Mouse (Mus musculus): ENCODE measurements at regions not wholly inside any gene's neighbourhood (a gene's known extent, or its start where the extent isn't known, plus 50 kb on each side); places are given as distances from the start of the nearest gene placed in this dataset.

DNA sequence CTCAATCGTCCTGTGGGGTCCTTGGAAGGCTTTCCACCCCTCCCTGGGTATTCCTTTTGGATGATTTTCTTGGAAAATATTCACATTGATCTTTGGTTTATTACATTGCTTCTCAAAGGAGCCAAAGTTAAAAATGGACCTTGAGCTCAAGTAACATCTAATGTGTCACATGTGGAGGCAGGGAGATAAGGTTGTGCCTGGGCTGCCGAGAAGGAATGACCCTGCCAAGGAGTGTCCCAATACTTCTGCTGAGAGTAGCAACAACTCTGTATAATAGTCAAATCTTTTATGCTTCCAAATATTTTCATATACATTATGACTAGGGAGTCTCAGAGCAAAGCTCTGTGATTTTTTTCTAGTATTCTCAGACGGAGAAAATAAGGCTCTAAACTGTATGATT is 113.4 kb upstream of the Nt5c1b start:
- DNase-seq: no peak

DNA sequence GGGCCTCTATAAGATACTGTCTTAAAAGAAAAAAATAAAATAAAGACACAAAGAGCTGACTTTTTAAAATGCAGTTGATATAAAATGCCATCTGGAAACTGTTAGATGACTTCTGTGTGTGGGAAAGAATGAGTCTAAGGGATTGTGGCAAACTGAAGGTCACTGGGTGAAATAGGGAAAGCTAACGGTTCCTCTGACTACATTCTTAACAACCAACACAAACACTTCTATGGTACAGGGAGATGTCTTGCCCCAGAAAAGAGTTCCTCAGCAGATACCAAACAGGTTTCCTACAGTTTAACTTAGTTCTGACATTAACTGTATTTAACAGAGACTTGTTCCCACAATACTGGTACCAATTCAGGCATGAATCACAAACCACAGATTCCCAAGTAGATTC is 103.6 kb upstream of the Nt5c1b start:
- DNase-seq: no peak

- DNase-seq: no peak
These were observed 97.7 kb upstream of the Nt5c1b start for GRCm38 (mm10) chr12:10272038-10272437.

- DNase-seq: no peak
These were observed 94.5 kb upstream of the Nt5c1b start for GRCm38 (mm10) chr12:10275226-10275625.

GRCm38 (mm10) chr12:10292646-10293045 is 77.1 kb upstream of the Nt5c1b start:
- no peak for DNase-seq

DNA sequence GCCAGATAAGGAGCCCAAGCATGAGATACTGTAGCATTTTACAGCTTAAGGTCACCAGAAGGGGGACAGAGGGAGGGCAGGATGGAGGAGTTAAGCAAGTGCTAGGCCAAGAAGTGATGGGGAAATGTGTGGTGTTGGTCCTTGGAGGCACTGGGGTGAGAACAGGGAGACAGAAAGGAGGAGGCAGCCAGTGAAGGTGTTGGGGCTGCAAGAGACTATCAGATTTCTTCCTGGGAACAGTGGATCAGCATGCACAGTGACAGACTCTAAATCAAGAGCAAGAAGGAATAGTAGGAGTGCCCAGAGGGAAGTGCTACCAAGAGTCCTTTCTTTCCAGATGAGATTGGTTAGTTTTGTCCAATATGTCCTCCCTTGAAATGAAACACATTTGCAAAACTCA is 63.8 kb upstream of the Nt5c1b start:
- DNase-seq: no peak
